Mouse (Mus musculus) liver, postnatal 0 days (tissue): Measurements from ENCODE around the gene Slc47a2.

ENCODE experiments used
- CTCF ChIP-seq: sonication (generic); IDR thresholded peaks from 2 replicates; pipeline ENCODE4 v1.5.1; 2016; ENCODE audit warnings: antibody characterized with exemption, low read depth
- EP300 ChIP-seq: IDR thresholded peaks from 2 replicates; pipeline ENCODE4 v1.6.1; 2016; ENCODE audit warnings: antibody characterized with exemption, low read depth, mild to moderate bottlenecking

DNA sequence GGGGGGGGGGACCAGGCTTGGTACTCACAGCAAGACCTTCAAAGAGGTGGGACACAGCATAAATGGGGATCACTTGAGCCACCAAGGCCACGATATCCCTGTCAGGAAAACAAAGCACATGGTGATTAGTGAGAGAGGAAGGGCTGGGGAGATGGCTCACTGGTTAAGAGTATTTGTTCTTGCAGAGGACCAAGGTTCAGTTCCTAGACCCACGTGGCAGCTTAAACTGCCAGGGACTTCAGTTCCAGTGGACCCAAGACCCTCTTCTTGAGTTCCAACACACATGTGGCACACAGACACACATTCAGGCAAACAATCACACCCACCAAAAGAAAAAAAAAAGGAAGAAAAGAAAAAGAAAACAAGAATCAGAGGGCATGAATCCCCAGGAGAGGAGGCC lies 10.4 kb upstream of the Slc47a2 start:
- TF ChIP-seq CTCF (no peak), EP300 (no peak)
